Mouse (Mus musculus): Measurements from ENCODE around the gene Ryr1. TPM values are rescaled to one million over a fixed set of nuclear protein-coding genes. Genes with fewer than 3 reads are reported as not detected.
A peak's percentile ranks its signal among the peaks of the same experiment; 100 is the strongest.
"Not testable (repeated sequence)": the region's sequence is repeated elsewhere in the genome, so short reads cannot be mapped to it uniquely, and the experiment has no call there.

Ryr1 gene
- polyA plus RNA-seq, 1 experiment from 2014 or later, result 10.2 TPM

DNA sequence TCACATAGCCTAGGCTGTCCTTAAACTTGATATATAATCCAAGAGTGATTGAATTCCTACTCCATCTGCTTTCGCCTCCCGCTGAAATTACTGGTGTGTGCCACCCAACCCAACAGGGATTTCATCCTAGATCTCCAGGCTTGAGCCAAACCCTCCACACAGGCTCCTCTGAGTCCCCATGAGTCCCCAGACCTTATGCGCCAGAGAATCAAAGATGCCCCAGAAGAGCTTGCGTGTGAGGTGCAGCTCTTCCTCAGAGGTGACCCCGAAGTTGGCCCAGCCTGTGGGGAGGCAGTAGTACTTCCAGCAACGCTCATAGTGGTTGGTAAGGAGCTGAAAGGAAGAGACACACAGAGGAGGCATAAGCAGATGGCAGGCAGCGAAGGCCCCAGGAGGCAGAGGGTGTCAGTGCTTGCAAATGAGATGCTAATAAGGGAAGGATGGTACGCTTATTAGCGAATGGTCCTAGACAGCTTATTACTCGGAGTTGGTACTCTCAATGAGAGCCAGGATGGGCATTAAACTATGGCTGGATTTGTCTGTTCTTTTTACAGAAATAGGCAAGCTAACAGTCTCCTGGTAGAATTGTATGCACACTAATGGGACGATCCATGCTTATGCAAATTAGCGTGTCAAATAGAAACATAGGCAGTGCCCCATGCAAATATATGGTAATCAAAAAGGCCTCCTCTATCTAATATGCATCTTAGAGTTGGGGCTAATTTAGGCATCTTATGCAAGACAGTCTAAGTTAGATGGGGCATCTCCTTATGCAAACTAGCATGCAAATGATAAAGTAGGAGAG is 54.4 kb downstream of the Ryr1 start:
- Histone ChIP-seq H3K4me2 (peak overlapping the region; percentile 69), H3K4me3 (peak overlapping the region; percentile 49), H3K9ac (0 out of 2 replicates have a peak overlapping the region, but pooled peaks have one; percentile 22), H3K27me3 (peaks cover 13% of the 10 kb centered on the region; the same call in 1 of the 2 replicates), H3K4me1 (peaks cover 55% of the 10 kb centered on the region), H3K27ac (peak overlapping the region; percentile 93), H3K9me3 (replicated peaks) (no peaks in the 10 kb centered on the region), H3K36me3 (ENCODE audit: poor library complexity, severe bottlenecking) (no peaks in the 10 kb centered on the region)
- WGBS, result 24% methylated on average over 12 of the region's 12 CpGs
- peak; percentile 88 for ATAC-seq

DNA sequence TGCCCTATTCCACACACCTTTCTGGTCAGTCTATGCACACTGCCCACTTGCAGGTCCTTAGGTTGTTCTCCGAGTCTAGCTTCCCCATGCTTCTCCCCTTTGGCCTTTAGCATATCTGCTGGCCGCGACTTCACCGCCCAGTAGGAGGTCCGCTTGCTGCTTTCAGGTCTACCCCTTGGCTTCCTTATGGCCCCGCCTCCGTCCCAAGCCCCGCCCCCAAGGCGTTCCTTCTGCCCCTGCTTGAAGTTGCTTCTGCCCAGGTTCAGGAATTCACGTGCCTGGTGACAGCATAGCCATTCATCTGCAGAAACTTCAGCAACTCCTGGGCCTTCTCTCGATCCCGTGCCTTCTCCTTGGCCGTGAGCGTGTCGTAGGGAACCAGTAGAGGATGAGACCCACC is 57.2 kb downstream of the Ryr1 start:
- Histone ChIP-seq H3K4me1 (peaks cover 47% of the 10 kb centered on the region), H3K27me3 (peaks cover 13% of the 10 kb centered on the region; the same call in 1 of the 2 replicates), H3K4me3 (no peak overlapping the region), H3K9ac (no peak overlapping the region), H3K9me3 (replicated peaks) (no peaks in the 10 kb centered on the region), H3K4me2 (no peak overlapping the region), H3K27ac (no peak overlapping the region), H3K36me3 (ENCODE audit: poor library complexity, severe bottlenecking) (no peaks in the 10 kb centered on the region)
- 11% methylated on average over 15 of the region's 15 CpGs for WGBS
- ATAC-seq, result no peak

DNA sequence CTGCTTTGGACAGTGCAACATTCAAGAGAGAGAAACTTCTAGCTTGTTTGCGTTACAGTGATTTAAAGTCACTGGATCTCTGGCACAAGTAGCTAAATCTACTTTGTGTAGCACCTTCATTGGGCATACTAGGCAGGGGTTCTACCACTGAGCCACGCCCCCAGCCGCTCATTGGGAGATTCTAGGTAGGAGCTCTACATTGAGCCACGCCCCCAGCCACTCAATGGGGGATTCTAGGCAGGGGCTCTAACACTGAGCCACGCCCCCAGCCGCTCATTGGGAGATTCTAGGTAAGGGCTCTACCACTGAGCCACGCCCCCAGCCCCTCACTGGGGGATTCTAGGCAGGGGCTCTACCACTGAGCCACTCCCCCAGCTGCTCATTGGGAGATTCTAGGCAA is 61.5 kb downstream of the Ryr1 start:
- Histone ChIP-seq H3K27me3 (peaks cover 30% of the 10 kb centered on the region; the same call in 1 of the 2 replicates), H3K4me1 (0 out of 2 replicates have a peak, but pooled peaks cover 12% of the 10 kb centered on the region)
- not testable (repeated sequence) for H3K9me3 ChIP-seq (replicated peaks); H3K4me2 ChIP-seq; H3K4me3 ChIP-seq; H3K9ac ChIP-seq; ATAC-seq; H3K36me3 ChIP-seq (ENCODE audit: poor library complexity, severe bottlenecking); H3K27ac ChIP-seq
- WGBS, result 65% methylated on average over 7 of the region's 7 CpGs

DNA sequence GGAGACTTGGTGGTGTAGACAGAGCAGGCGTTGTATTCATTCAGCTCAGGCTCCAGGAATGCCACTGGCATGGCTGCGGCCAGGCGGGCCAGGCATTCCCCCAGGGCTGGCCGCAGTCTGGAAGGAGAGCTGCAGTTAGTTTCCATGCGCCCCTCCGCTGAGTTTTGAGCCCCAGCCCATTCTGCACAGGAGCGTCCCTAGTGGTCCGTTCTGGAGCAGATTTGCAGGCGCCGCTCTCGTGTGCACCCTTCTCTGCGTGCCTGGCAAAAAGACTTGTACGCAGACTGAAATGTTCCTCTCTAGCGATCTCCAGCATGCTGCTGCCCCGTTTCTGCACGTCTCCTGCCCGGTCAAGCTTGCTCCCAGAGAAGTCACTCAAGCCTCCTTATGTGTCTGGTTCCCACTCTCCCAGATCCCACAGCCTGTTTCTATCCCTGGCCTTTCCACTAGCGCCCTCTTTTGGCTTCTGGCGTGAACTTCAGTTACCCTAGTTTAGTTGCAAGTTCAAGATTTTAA is 63.4 kb downstream of the Ryr1 start:
- peak; percentile 55; the same call in 1 of the 2 replicates for ATAC-seq
- no peaks in the 10 kb centered on the region for H3K4me1 ChIP-seq
- H3K9ac ChIP-seq, result no peak overlapping the region
- no peak overlapping the region for H3K27ac ChIP-seq
- no peaks in the 10 kb centered on the region for H3K36me3 ChIP-seq (ENCODE audit: poor library complexity, severe bottlenecking)
- H3K4me3 ChIP-seq, result no peak overlapping the region
- peak overlapping the region; percentile 19 for H3K4me2 ChIP-seq
- WGBS, result 6% methylated on average over 19 of the region's 19 CpGs
- peaks cover 20% of the 10 kb centered on the region for H3K27me3 ChIP-seq
- H3K9me3 ChIP-seq (replicated peaks), result 0 out of 2 replicates have a peak, but pooled peaks cover 4% of the 10 kb centered on the region

DNA sequence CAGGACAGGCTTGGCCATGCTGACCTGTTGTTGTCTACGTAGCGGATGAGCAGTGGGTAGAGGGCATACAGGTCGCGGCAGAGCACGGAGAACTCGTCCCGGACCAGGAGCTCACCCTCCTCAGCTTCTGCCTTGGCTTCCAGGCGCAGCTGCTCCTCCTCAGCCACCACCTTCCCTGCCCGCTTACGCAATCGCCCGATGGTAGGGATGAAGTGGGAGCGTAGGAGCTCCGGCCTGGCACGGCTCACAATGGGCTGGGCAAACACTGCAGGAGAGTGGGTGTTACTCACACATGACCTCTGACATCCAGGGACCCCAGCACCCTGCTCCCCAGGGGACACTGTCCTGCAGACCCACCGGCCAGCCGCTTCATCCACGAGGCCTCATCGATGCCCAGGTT is 65.5 kb downstream of the Ryr1 start:
- H3K4me2 ChIP-seq, result no peak overlapping the region
- no peaks in the 10 kb centered on the region for H3K36me3 ChIP-seq (ENCODE audit: poor library complexity, severe bottlenecking)
- 90% methylated on average over 19 of the region's 19 CpGs for WGBS
- H3K9me3 ChIP-seq (replicated peaks), result 0 out of 2 replicates have a peak, but pooled peaks cover 4% of the 10 kb centered on the region
- no peaks in the 10 kb centered on the region for H3K4me1 ChIP-seq
- H3K4me3 ChIP-seq, result no peak overlapping the region
- H3K27me3 ChIP-seq, result peaks cover 21% of the 10 kb centered on the region
- no peak overlapping the region for H3K9ac ChIP-seq
- H3K27ac ChIP-seq, result no peak overlapping the region
- no peak for ATAC-seq

- no peak for ATAC-seq
- 0 out of 2 replicates have a peak, but pooled peaks cover 6% of the 10 kb centered on the region for H3K4me1 ChIP-seq
- no peak overlapping the region for H3K9ac ChIP-seq
- H3K36me3 ChIP-seq (ENCODE audit: poor library complexity, severe bottlenecking), result no peaks in the 10 kb centered on the region
- peaks cover 7% of the 10 kb centered on the region; the same call in 1 of the 2 replicates for H3K9me3 ChIP-seq (replicated peaks)
- H3K27ac ChIP-seq, result no peak overlapping the region
- no peak overlapping the region for H3K4me3 ChIP-seq
- peaks cover 32% of the 10 kb centered on the region for H3K27me3 ChIP-seq
- WGBS, result 7% methylated on average over 19 of the region's 19 CpGs
- peak overlapping the region; percentile 16 for H3K4me2 ChIP-seq
Observed at GRCm38 (mm10) chr7:29052821-29053220, 72.2 kb downstream of the Ryr1 start.

GRCm38 (mm10) chr7:29050797-29051196 is 74.2 kb downstream of the Ryr1 start:
- Histone ChIP-seq H3K4me2 (no peak overlapping the region), H3K27ac (no peak overlapping the region), H3K9ac (no peak overlapping the region), H3K4me3 (no peak overlapping the region), H3K4me1 (0 out of 2 replicates have a peak, but pooled peaks cover 6% of the 10 kb centered on the region), H3K27me3 (peaks cover 28% of the 10 kb centered on the region), H3K9me3 (replicated peaks) (peaks cover 8% of the 10 kb centered on the region; the same call in 1 of the 2 replicates), H3K36me3 (ENCODE audit: poor library complexity, severe bottlenecking) (no peaks in the 10 kb centered on the region)
- ATAC-seq, result peak; percentile 46; the same call in 1 of the 2 replicates
- 34% methylated on average over 2 of the region's 2 CpGs for WGBS

- no peak for ATAC-seq
- 79% methylated on average over 11 of the region's 11 CpGs for WGBS
- peaks cover 6% of the 10 kb centered on the region; the same call in 1 of the 2 replicates for H3K4me1 ChIP-seq
Observed at GRCm38 (mm10) chr7:29048615-29049014, 76.4 kb downstream of the Ryr1 start.

GRCm38 (mm10) chr7:29048070-29048469 is 76.9 kb downstream of the Ryr1 start:
- Histone ChIP-seq H3K9ac (no peak overlapping the region), H3K9me3 (replicated peaks) (peaks cover 8% of the 10 kb centered on the region; the same call in 1 of the 2 replicates), H3K27me3 (peaks cover 14% of the 10 kb centered on the region), H3K4me2 (no peak overlapping the region), H3K4me1 (peaks cover 8% of the 10 kb centered on the region), H3K36me3 (ENCODE audit: poor library complexity, severe bottlenecking) (no peaks in the 10 kb centered on the region), H3K27ac (no peak overlapping the region), H3K4me3 (no peak overlapping the region)
- 87% methylated on average over 3 of the region's 3 CpGs for WGBS
- no peak for ATAC-seq

More at GRCm38 (mm10) chr7:29048615-29049014, 76.4 kb downstream of the Ryr1 start:
- no peak overlapping the region for H3K4me2 ChIP-seq
- peaks cover 8% of the 10 kb centered on the region; the same call in 1 of the 2 replicates for H3K9me3 ChIP-seq (replicated peaks)
- no peak overlapping the region for H3K4me3 ChIP-seq
- H3K27me3 ChIP-seq, result peaks cover 19% of the 10 kb centered on the region
- no peak overlapping the region for H3K9ac ChIP-seq
- H3K27ac ChIP-seq, result no peak overlapping the region
- no peaks in the 10 kb centered on the region for H3K36me3 ChIP-seq (ENCODE audit: poor library complexity, severe bottlenecking)

- ATAC-seq, result peak; percentile 50; the same call in 1 of the 2 replicates
- Histone ChIP-seq H3K4me1 (peaks cover 7% of the 10 kb centered on the region), H3K27me3 (no peaks in the 10 kb centered on the region), H3K9ac (no peak overlapping the region), H3K36me3 (ENCODE audit: poor library complexity, severe bottlenecking) (no peaks in the 10 kb centered on the region), H3K4me2 (peak overlapping the region; percentile 24; the same call in 1 of the 2 replicates), H3K4me3 (no peak overlapping the region), H3K27ac (no peak overlapping the region), H3K9me3 (replicated peaks) (peaks cover 8% of the 10 kb centered on the region; the same call in 1 of the 2 replicates)
- WGBS, result 3% methylated on average over 12 of the region's 12 CpGs
Observed at GRCm38 (mm10) chr7:29046533-29046932, 78.4 kb downstream of the Ryr1 start.

GRCm38 (mm10) chr7:29044302-29044701 is 80.7 kb downstream of the Ryr1 start:
- H3K27ac ChIP-seq, result no peak overlapping the region

DNA sequence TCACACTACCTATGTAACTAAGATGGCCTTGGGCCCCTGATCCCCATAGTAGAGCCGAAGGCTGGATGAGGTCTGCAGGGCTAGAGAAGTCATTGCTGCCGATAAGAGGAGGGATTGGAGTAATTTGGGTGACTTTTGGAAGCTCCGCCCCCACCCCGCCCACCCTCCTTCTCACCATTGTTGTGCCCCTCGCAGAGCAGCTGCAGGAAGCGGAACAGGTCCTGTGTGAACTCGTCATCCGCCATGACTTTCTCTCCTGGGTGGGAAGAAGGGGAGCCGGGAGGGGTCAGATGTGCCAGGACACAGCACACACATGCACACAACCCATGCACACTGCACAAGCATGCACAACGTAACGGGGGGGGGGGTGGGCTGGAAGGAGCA is 81.3 kb downstream of the Ryr1 start:
- Histone ChIP-seq H3K4me2 (no peak overlapping the region), H3K4me1 (peaks cover 20% of the 10 kb centered on the region), H3K27me3 (no peaks in the 10 kb centered on the region), H3K4me3 (no peak overlapping the region), H3K27ac (no peak overlapping the region), H3K9ac (no peak overlapping the region), H3K9me3 (replicated peaks) (peaks cover 8% of the 10 kb centered on the region; the same call in 1 of the 2 replicates), H3K36me3 (ENCODE audit: poor library complexity, severe bottlenecking) (no peaks in the 10 kb centered on the region)
- ATAC-seq, result no peak
- 49% methylated on average over 11 of the region's 11 CpGs for WGBS

More at GRCm38 (mm10) chr7:29044302-29044701, 80.7 kb downstream of the Ryr1 start:
- no peak for ATAC-seq
- peaks cover 20% of the 10 kb centered on the region for H3K4me1 ChIP-seq
- WGBS, result 61% methylated on average over 9 of the region's 9 CpGs
- H3K27me3 ChIP-seq, result no peaks in the 10 kb centered on the region
- no peaks in the 10 kb centered on the region for H3K36me3 ChIP-seq (ENCODE audit: poor library complexity, severe bottlenecking)
- peaks cover 8% of the 10 kb centered on the region; the same call in 1 of the 2 replicates for H3K9me3 ChIP-seq (replicated peaks)
- H3K4me3 ChIP-seq, result no peak overlapping the region
- no peak overlapping the region for H3K9ac ChIP-seq
- no peak overlapping the region for H3K4me2 ChIP-seq
